ENCODE assay signal across 29 mouse cellular contexts in genomic region chr7:67213589-67213988, GRCm38 (mm10). TPM values are rescaled to one million over a fixed set of nuclear protein-coding genes. Genes with fewer than 3 reads are reported as not detected.
DNase-seq lines count a peak whose midpoint lies in the region; ATAC-seq and TF ChIP-seq lines count a peak whose summit lies in the region.
"Had no signal": no experiment of that assay in that cellular context is flagged by ENCODE, and none has a peak within 500 bp of the region (broad histone marks: within the 10 kb centered on the region; RNA-seq: fewer than 3 reads in every experiment).

No protein-coding gene starts in this region.

- WGBS in kidney, adult 2 months, result 85% methylated on average over 1 of the region's 1 CpGs

- H3K4me3 ChIP-seq in kidney, adult 2 months (ENCODE audit: insufficient read depth, low read depth, low read length), result no peak overlapping the region
- H3K4me3 ChIP-seq: embryonic facial prominence, embryonic 10.5 days; embryonic facial prominence, embryonic 13.5 days; erythroblast, embryonic 14.5 days; forebrain, embryonic 12.5 days; forebrain, embryonic 15.5 days; gastrocnemius, adult 2 months; heart, embryonic 12.5 days; heart, embryonic 15.5 days; hindbrain, embryonic 12.5 days; hindbrain, embryonic 15.5 days had no signal

- no peaks in the 10 kb centered on the region for H3K4me1 ChIP-seq in kidney, adult 2 months (ENCODE audit: control insufficient read depth, insufficient read depth, low read length)
- H3K4me1 ChIP-seq: forebrain, embryonic 12.5 days; forebrain, embryonic 15.5 days; hindbrain, embryonic 15.5 days had no signal

- H3K36me3 ChIP-seq in kidney, adult 2 months (ENCODE audit: control insufficient read depth, insufficient read depth, low read length), result no peaks in the 10 kb centered on the region
- H3K36me3 ChIP-seq: embryonic facial prominence, embryonic 10.5 days; embryonic facial prominence, embryonic 13.5 days; forebrain, embryonic 12.5 days; forebrain, embryonic 15.5 days; G1E; heart, embryonic 12.5 days; heart, embryonic 15.5 days; hindbrain, embryonic 12.5 days; hindbrain, embryonic 15.5 days had no signal

- TF ChIP-seq CTCF in kidney, adult 2 months (conservative IDR thresholded peaks at IDR 0.05; ENCODE audit: insufficient read depth, insufficient read length, low read depth, low read length), result no peak

- ATAC-seq in frontal cortex, adult (ENCODE audit: low TSS enrichment), result peak; percentile 69; the same call in 1 of the 2 replicates
- ATAC-seq: forebrain, embryonic 15.5 days had no signal

- TF ChIP-seq POLR2A in kidney, adult 2 months (IDR thresholded peaks at IDR 0.05; ENCODE audit: low read depth, low read length), result no peak

- H3K27ac ChIP-seq in kidney, adult 2 months (ENCODE audit: insufficient read depth, low read depth, low read length), result no peak overlapping the region
- H3K27ac ChIP-seq: embryonic facial prominence, embryonic 10.5 days; embryonic facial prominence, embryonic 13.5 days; forebrain, embryonic 12.5 days; forebrain, embryonic 15.5 days; gastrocnemius, adult 2 months; heart, embryonic 15.5 days; hindbrain, embryonic 12.5 days; hindbrain, embryonic 15.5 days had no signal

- no peak for DNase-seq in frontal cortex, postnatal 10 days (ENCODE audit: low spot score in 2 of 2)
- DNase-seq in right cerebral cortex, adult 18-20 months, result peak; percentile 72
- no peak for DNase-seq in right cerebral cortex, postnatal 25 days
- DNase-seq in brain, adult 2 months (ENCODE audit: low read depth, low spot score), result peak; percentile 72
- DNase-seq in kidney, adult 2 months, result no peak
- DNase-seq: adrenal gland, adult 2 months; adrenal gland, postnatal 14 days; B cell, adult 2 months; cerebellum, adult 11-12 months; cerebellum, adult 8-10 months; cerebellum, postnatal 10 days; cerebellum, postnatal 36 days; embryo, embryonic 11 days; gastrocnemius, adult 2 months; gastrocnemius, postnatal 14 days; heart, adult 18-20 months; heart, postnatal 10 days; heart, postnatal 4 days had no signal

- no peaks in the 10 kb centered on the region for H3K27me3 ChIP-seq in kidney, adult 2 months (replicated peaks; ENCODE audit: control insufficient read depth, insufficient read depth, low read length)
- H3K27me3 ChIP-seq: embryonic facial prominence, embryonic 13.5 days; forebrain, embryonic 12.5 days; forebrain, embryonic 15.5 days; heart, embryonic 12.5 days; heart, embryonic 15.5 days; hindbrain, embryonic 12.5 days; hindbrain, embryonic 15.5 days had no signal

RNA-seq across cellular contexts. Expression of gene Lysmd4, which starts 8.8 kb away (rescaled TPM):
- 11.0 and 11.2 TPM in 2 replicates for polyA plus RNA-seq in kidney, adult 2 months (2012; rRNA removed)

Comparison
In these comparisons a context has a peak if more than half of its experiments do, and no peak if none do; other contexts are left out.
1. DNase-seq: peak in right cerebral cortex, adult 18-20 months (single experiment) and brain, adult 2 months (single experiment); none in frontal cortex, postnatal 10 days (0 of 2), right cerebral cortex, postnatal 25 days (single experiment) and kidney, adult 2 months (single experiment).